Mouse (Mus musculus): ENCODE measurements around the gene Mmd2. TPM values are rescaled to one million over a fixed set of nuclear protein-coding genes. Genes with fewer than 3 reads are reported as not detected.

Gene Mmd2
- total and polyA plus RNA-seq, 3 experiments = not detected

GRCm38 (mm10) chr5:142637823-142638222, 29.2 kb upstream of the Mmd2 start:
- Histone ChIP-seq H3K4me3 (replicated peaks in 1 of 3; ENCODE audit: low read depth in 2 of 3, low read length in 2 of 3, poor library complexity in 1 of 3) (no peak overlapping the region), H3K36me3 (replicated peaks in 1 of 2; ENCODE audit: control insufficient read depth in 1 of 2, insufficient read depth in 1 of 2, low read length in 1 of 2) (peaks cover 47 to 79% of the 10 kb centered on the region in 2 experiments), H3K4me1 (ENCODE audit: control insufficient read depth in 1 of 2, insufficient read depth in 2 of 2) (peaks cover 2 to 32% of the 10 kb centered on the region in 2 experiments; a peak in 2 of 4 replicates), H3K9me3 (replicated peaks; ENCODE audit: low read length) (no peaks in the 10 kb centered on the region), H3K9ac (ENCODE audit: insufficient read depth, low read depth) (no peak overlapping the region), H3K4me2 (ENCODE audit: insufficient read depth, low read depth, poor library complexity, severe bottlenecking) (no peak overlapping the region), H3K27me3 (replicated peaks) (no peaks in the 10 kb centered on the region), H3K79me2 (replicated peaks; ENCODE audit: control insufficient read depth, extremely low read depth, insufficient read depth, poor library complexity, severe bottlenecking) (peaks cover 6% of the 10 kb centered on the region), H3K27ac (ENCODE audit: insufficient read depth, low read depth) (no peak overlapping the region)
- dilution Hi-C loops (cut with MboI; ENCODE audit: extremely low pct_ligation_motif_present, extremely low pct_unique_long_range_greater_than_20kb, low sequenced_read_pairs) (no loop called here), in situ Hi-C loops (cut with MboI; ENCODE audit: low pct_ligation_motif_present, low pct_unique_long_range_greater_than_20kb, low sequenced_read_pairs) (no loop called here)
- DNase-seq (ENCODE audit: extremely low read depth) = no peak
- TF ChIP-seq MAFK (IDR thresholded peaks at IDR 0.05; ENCODE audit: insufficient replicate concordance, low read length) (no peak), GABPA (IDR thresholded peaks at IDR 0.05; ENCODE audit: insufficient replicate concordance, low read depth, low read length) (no peak), BHLHE40 (IDR thresholded peaks at IDR 0.05; ENCODE audit: low read depth, low read length) (no peak), USF2 (conservative IDR thresholded peaks at IDR 0.05; ENCODE audit: low read depth, low read length) (no peak), USF1 (IDR thresholded peaks at IDR 0.05; ENCODE audit: low read depth, low read length) (no peak), POLR2A (IDR thresholded peaks at IDR 0.05; ENCODE audit: low read depth, low read length) (no peak), EP300 (IDR thresholded peaks at IDR 0.05; ENCODE audit: low read length) (no peak), TCF12 (IDR thresholded peaks at IDR 0.05; ENCODE audit: low read depth, low read length) (no peak), TBP (conservative IDR thresholded peaks at IDR 0.05; ENCODE audit: low read depth, low read length) (no peak), MEF2A (IDR thresholded peaks at IDR 0.05; ENCODE audit: borderline replicate concordance, low read depth, low read length) (no peak), CHD2 (IDR thresholded peaks at IDR 0.05; ENCODE audit: low read length) (no peak), ETS1 (conservative IDR thresholded peaks at IDR 0.05; ENCODE audit: low read depth, low read length) (no peak), ZNF384 (IDR thresholded peaks at IDR 0.05; ENCODE audit: low read depth, low read length) (no peak), MYC (IDR thresholded peaks at IDR 0.05; ENCODE audit: low read depth, low read length) (no peak), JUN (IDR thresholded peaks at IDR 0.05; ENCODE audit: insufficient read depth, low read depth, low read length) (no peak), CTCF (conservative IDR thresholded peaks at IDR 0.05 in 1 of 2, IDR thresholded peaks at IDR 0.05 in 1 of 2; ENCODE audit: low read depth in 2 of 2, low read length in 2 of 2) (no peak), MAZ (IDR thresholded peaks at IDR 0.05; ENCODE audit: low read depth, low read length) (no peak)

- Histone ChIP-seq H3K36me3 (replicated peaks in 1 of 2; ENCODE audit: control insufficient read depth in 1 of 2, insufficient read depth in 1 of 2, low read length in 1 of 2) (peaks cover 17 to 36% of the 10 kb centered on the region in 2 experiments), H3K79me2 (replicated peaks; ENCODE audit: control insufficient read depth, extremely low read depth, insufficient read depth, poor library complexity, severe bottlenecking) (peaks cover 33% of the 10 kb centered on the region), H3K27ac (ENCODE audit: insufficient read depth, low read depth) (no peak overlapping the region), H3K4me2 (ENCODE audit: insufficient read depth, low read depth, poor library complexity, severe bottlenecking) (peak overlapping the region; percentile 66), H3K9ac (ENCODE audit: insufficient read depth, low read depth) (peak overlapping the region; percentile 82), H3K4me1 (ENCODE audit: control insufficient read depth in 1 of 2, insufficient read depth in 2 of 2) (peaks cover 2 to 23% of the 10 kb centered on the region in 2 experiments; a peak in 3 of 4 replicates), H3K4me3 (replicated peaks in 1 of 3; ENCODE audit: low read depth in 2 of 3, low read length in 2 of 3, poor library complexity in 1 of 3) (peak overlapping the region; percentile 68 to 100 (median 93)), H3K9me3 (replicated peaks; ENCODE audit: low read length) (no peaks in the 10 kb centered on the region), H3K27me3 (replicated peaks) (peaks cover 7% of the 10 kb centered on the region)
- in situ Hi-C loops (cut with MboI; ENCODE audit: low pct_ligation_motif_present, low pct_unique_long_range_greater_than_20kb, low sequenced_read_pairs) (no loop called here), dilution Hi-C loops (cut with MboI; ENCODE audit: extremely low pct_ligation_motif_present, extremely low pct_unique_long_range_greater_than_20kb, low sequenced_read_pairs) (no loop called here)
- peak; percentile 52 for DNase-seq (ENCODE audit: extremely low read depth)
- TF ChIP-seq BHLHE40 (IDR thresholded peaks at IDR 0.05; ENCODE audit: low read depth, low read length) (no peak), EP300 (IDR thresholded peaks at IDR 0.05; ENCODE audit: low read length) (no peak), CHD1 (IDR thresholded peaks at IDR 0.05; ENCODE audit: low read depth, low read length) (no peak), MXI1 (IDR thresholded peaks at IDR 0.05; ENCODE audit: low read depth, low read length) (peak; percentile 22; the same call in 1 of the 2 replicates), POLR2AphosphoS2 (IDR thresholded peaks at IDR 0.05; ENCODE audit: low read depth, low read length) (no peak; the same call in 1 of the 2 replicates), JUN (IDR thresholded peaks at IDR 0.05; ENCODE audit: insufficient read depth, low read depth, low read length) (no peak), CTCF (conservative IDR thresholded peaks at IDR 0.05 in 1 of 2, IDR thresholded peaks at IDR 0.05 in 1 of 2; ENCODE audit: low read depth in 2 of 2, low read length in 2 of 2) (no peak), NELFE (IDR thresholded peaks at IDR 0.05; ENCODE audit: low read depth, low read length) (peak; percentile 25; the same call in 1 of the 2 replicates), PAX5 (IDR thresholded peaks at IDR 0.05; ENCODE audit: low read length) (no peak), MYC (IDR thresholded peaks at IDR 0.05; ENCODE audit: low read depth, low read length) (no peak), ZC3H11A (IDR thresholded peaks at IDR 0.05; ENCODE audit: low read depth, low read length) (no peak), MAZ (IDR thresholded peaks at IDR 0.05; ENCODE audit: low read depth, low read length) (no peak), GABPA (IDR thresholded peaks at IDR 0.05; ENCODE audit: insufficient replicate concordance, low read depth, low read length) (no peak), USF1 (IDR thresholded peaks at IDR 0.05; ENCODE audit: low read depth, low read length) (no peak), POLR2A (IDR thresholded peaks at IDR 0.05; ENCODE audit: low read depth, low read length) (no peak), ELF1 (IDR thresholded peaks at IDR 0.05; ENCODE audit: low read depth, low read length) (no peak), IRF4 (IDR thresholded peaks at IDR 0.05; ENCODE audit: low read depth, low read length) (no peak; the same call in 1 of the 2 replicates), ZNF384 (IDR thresholded peaks at IDR 0.05; ENCODE audit: low read depth, low read length) (no peak), CHD2 (IDR thresholded peaks at IDR 0.05; ENCODE audit: low read length) (no peak), KAT2A (IDR thresholded peaks at IDR 0.05; ENCODE audit: insufficient replicate concordance, low read length) (no peak), RAD21 (IDR thresholded peaks at IDR 0.05; ENCODE audit: low read depth, low read length) (no peak), HCFC1 (IDR thresholded peaks at IDR 0.05; ENCODE audit: low read depth, low read length) (peak; percentile 58), MEF2A (IDR thresholded peaks at IDR 0.05; ENCODE audit: borderline replicate concordance, low read depth, low read length) (no peak), ZKSCAN1 (IDR thresholded peaks at IDR 0.05; ENCODE audit: borderline replicate concordance, low read depth, low read length) (no peak), SMC3 (IDR thresholded peaks at IDR 0.05; ENCODE audit: low read depth, low read length) (no peak), UBTF (IDR thresholded peaks at IDR 0.05; ENCODE audit: low read depth, low read length) (no peak)
These were observed 21.6 kb upstream of the Mmd2 start for GRCm38 (mm10) chr5:142630224-142630623.
